Mouse (Mus musculus) forelimb bud, embryonic 11.5 days (tissue): Measurements from ENCODE around the gene Frrs1l.

Source experiments
- DNase-seq: peaks from one replicate; pipeline ENCODE4 v3.0.0-alpha.2; 2012; ENCODE audit warnings: low read depth, low spot score

Frrs1l gene

DNA sequence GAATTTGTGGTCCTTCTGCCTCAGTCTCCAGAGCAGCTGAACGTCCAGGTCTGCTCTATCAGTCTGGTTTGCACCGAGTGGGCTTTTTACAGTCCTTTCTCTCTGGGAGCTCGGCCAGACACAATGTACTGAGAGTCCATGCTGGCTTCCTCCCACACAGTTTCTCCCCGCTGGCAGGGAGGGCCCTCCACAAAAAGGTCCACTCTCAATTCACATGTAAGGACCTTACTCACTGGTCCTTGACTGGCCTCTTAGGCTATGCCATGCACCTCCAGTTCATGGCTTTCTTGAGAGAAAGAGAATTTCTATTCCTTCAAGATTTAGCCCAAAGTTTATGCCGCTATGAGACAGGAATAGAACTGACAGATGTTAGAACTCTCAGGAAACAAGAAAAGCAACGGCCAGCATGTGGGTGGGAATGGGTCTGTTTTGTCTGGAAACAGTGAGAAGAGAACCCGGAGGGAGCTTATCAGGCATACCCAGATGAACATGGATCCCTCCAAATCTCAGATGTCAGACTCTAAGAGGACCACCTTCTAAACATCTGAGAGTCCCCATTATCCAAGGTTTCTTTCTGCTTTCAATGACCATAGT is 24.5 kb downstream of the Frrs1l start:
- DNase-seq: no peak

DNA sequence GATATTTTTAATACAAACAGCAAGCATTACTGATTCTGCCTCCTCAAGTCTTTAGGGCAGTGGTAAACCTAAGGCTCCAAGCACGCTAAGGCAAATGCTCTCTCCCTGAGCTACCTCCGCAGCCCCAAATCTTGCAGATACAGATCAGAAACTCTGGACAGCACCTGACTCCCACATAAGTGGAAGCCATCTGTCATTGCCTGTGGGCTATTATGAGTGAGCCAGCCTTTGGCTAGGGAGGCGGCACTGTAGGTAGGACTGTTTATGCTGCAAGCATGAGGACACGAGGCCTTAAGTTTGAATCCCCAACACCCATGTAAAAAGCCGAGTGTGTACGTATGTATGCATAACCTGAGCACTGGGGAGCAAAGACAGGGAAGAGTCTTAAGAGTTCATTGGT is 26.5 kb downstream of the Frrs1l start:
- DNase-seq: no peak

DNA sequence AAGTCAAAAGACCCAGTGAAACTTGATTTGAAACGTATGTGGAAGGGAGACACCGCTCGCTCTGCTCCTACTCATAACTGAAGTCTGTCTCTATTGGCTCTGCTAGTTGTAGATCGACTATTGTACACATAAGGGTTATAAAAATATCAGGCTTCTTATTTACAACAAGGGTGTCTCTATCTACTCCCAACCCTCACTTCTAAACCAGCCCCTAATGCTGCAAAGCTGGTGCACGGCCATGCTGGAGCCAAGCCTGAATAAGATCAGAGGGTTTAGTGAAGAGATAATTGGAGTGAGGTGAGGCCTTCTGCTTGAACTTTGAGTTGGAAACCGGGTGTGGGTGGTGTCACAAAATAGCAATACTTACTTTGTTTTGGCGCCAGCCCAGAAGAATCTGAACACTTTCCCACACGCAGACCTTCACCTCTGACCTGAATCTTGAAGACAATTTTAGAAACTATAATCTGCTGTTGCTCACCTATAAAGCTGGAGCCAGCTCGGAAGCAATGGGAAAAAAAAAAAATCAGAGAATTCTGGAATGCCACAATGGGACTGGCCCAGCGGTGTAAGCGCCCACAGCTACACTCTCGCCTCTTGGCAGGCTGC is 28.8 kb downstream of the Frrs1l start:
- no peak for DNase-seq

DNA sequence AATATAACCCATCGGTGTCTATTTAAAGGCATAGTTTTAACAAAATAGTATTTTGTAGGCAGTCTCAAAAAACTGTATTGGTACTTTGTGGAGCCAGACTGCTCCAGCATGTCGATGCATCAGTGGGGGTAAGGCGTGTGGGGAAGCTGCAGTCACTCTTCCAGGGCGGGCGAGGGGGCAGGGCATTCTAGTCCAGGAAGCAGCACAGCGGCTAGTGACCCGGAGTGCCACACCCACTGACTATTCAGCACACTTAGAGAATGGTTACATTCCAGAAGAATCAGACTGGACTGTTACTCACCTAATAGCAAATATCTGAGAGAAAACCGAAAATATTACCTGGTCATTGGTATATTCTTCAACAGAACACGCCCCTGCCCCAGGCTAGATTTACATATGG is 32.7 kb downstream of the Frrs1l start:
- DNase-seq: no peak

DNA sequence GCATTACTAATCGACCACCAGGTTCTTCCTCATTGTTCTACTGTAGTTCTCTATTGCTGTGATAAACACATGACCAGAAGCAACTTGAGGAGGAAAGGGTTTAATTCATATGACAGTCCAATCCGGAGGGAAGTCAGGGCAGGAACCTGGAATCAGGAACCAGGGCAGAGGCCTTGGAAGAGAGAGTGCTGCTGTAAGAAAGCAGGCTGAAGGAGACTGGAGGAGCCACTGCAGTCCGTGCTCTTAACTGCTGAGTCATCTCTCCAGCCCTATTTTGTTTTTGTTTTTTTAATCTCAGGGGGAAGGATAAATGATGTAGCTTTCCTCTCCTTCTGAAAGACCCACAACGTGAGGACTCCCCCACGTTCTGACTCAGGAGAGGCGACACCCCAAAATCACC is 37.0 kb downstream of the Frrs1l start:
- no peak for DNase-seq

DNA sequence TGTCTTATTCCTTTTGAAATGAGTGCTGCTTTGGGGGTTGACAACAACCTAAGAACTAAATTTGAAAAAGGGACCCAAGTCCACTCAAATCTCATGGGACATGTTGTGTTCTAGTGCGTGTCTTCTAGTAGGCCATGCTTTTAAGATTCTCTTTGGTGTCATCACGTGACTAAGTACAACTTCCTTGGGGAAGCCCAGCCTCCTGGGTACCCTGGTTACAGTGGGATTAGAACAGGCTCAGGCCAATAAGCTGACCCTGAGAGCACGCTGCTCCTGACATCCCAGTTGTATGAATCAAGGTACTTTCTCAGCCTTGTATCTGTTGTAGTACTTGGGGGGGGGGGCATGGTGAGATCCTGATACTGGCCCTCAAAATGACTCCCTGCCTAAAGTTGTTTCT is 38.5 kb downstream of the Frrs1l start:
- no peak for DNase-seq

DNA sequence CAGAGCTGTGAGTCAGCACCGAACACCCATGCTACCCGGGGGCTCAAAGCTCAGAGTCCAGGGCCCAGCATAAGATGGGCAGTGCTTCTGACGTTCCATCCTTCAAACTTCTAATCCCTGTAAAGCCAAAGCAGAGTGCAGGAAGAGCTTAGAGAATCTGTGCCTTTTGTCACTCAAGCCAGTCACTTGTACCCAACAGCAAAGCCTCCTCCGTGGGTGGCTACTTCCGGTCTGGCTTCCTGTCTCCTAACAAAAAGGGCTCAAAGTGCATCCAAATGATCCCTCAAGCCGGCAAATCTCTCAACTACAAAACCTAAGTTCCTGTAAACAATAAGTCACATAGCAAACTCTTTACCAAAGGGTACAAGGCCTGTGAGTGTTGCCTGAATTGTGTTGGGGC is 40.7 kb downstream of the Frrs1l start:
- no peak for DNase-seq

DNA sequence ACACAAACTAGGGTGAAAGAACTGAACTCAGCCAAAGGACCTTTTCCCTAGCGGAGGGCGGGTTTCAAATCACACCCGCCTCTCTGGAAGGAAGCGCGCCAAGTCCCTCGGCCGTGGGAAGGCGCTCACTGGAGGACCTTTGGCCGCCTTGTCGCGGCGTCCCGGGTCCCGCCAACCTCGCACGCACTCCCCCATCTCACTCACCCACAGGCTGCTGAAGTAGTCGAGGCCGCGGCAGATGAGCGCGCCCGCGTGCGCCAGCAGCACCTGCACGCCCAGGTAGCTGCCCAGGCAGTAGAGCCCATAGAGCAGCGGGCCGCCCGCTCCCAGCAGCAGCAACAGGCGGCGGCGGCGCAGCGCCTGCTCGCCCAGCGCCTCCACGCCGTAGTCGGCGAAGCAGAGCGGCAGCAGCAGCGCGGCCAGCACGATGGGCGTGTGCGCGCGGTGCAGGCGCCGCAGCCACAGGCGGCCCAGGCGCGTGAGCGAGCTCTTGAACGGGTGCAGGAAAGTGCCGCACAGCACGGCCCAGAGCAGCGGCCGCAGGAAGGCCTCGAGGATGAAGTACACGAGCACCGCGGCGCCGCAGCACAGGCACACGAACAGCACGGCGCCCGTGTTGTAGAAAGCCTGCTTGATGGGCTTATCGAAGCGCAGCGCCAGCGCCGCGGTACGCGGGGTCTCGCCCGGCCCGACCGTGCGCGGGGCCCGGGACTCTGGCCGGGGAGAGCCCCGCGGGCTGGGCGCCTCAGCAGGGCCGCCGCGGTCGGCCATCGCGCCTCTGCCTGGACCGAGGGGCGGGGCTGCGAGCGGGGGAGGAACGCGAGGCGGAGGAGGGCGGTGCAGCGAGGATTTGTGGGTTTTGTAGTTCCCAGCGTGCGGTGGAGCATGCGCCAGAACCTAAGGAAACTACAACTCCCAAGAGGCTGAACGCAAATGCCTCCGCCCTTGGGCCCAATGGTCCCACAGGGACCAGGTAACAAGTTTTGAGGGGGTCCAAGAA is 43.2 kb downstream of the Frrs1l start, which contains the start of gene Tmem245:
Gene Tmem245, minus strand, starts transcription at position 797 of the 1,000 bp plus-strand sequence.
- peak; percentile 97 for DNase-seq

DNA sequence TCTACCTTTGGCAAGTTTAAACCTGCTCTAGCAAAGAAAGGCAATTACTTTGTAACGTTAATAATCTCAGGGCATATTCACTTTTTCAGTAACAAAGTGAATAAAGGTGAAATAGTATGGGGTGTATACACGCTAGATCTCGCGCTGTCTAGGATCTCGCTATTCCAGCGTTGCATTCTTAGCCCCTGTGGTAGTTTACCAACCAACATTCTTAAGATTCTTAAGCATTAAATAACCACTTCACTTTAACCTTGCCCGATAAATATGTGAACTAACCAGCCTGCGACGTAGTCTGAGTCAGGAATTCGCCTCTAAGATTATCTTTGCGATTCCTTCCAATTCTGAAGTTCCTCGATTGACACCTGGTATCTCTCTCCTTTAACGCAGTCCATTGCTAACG is 44.0 kb downstream of the Frrs1l start:
- DNase-seq: peak; percentile 46

DNA sequence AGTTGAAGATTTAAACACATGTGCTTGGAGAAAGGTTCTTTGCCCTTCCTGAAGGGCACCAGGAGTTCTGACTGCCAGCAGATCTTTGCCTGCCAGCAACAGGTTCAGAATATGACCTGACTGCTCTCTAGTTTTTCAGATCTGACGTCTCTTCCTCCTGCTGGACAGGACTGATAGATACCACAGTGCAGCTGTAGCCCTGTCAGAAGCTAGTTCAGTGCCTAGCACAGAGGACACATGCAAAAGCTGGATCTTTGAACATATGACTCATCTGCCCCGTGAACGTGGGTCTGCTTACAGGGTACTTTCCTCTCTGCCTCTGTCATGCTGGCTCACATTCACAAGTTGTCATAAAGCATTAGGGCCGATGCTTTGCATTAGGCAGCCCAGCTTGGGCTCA is 45.9 kb downstream of the Frrs1l start:
- DNase-seq: no peak

DNA sequence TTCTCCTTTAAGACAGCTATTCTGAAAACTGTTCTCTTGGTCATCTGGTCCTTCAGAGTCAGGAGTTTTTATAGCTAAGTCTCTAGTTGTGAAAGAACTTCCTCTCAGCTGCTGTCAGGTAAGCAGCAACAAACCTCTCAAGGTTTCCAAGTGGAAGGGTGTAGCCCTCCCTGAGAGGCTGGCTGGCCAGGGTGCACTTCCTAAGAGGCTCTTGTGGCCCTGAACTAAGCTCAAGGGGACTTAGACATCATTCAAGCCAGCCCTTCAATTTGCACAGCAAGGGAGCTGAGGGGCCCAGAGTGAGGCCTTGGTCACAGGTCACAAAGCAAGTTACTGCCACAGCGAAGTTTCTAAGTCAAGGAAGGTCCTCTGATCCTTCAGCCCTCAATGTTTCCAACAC is 46.9 kb downstream of the Frrs1l start:
- no peak for DNase-seq

DNA sequence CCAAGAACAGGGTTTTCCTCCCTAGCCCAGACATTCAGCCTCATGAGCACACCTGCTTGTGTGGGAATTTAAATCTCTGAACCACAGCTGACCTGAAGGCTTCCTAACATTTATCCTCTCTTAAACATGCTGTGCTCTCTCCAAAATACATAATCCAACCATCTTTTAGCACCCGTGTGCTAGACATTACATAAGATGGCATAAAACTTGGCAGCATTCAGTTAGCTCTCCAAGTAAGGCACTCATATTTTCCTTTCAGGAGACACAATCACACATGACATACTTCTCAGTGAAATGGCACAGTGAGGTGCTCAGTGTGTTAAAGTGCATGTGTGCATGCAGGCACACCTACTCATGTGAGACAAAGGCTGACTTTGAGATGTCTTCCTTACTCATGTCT is 47.6 kb downstream of the Frrs1l start:
- DNase-seq: no peak

DNA sequence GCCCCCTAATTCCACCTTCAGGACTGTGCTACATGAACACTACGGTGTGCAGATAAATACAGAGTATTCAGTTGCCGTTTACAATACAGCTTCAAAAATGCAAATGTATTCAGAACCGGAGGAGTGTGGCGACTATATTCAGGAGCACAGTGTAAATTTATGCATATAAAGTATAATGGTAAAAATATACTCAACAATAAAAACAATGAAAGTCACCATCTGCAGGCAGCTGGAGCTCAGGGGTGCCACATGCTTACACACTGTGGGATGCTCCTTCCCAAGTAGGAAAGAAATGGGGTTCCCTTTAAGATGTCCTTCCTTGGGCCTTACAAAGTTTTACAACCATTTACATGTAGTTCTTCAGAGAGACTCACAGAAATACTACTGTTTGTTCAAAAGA is 48.7 kb downstream of the Frrs1l start:
- DNase-seq: no peak

DNA sequence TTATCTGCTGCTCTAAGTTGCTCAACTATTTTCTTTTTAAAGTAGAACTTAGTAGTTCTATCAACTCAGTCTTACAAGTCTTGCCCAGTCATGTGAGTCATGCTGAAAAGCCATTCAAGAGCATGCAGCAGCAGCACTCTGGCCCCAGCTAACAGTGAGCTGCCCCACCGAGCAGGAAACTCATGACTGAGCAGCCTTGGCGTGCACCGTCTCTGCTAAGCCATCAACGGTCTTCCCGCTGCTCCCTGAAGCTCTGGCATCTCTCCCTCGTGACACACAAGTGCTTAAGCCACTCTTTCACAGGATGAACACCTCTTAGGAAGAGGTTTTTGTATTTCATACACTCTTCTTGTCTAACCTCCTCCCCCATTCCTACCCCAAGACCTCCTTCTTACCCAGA is 53.1 kb downstream of the Frrs1l start:
- DNase-seq: no peak

DNA sequence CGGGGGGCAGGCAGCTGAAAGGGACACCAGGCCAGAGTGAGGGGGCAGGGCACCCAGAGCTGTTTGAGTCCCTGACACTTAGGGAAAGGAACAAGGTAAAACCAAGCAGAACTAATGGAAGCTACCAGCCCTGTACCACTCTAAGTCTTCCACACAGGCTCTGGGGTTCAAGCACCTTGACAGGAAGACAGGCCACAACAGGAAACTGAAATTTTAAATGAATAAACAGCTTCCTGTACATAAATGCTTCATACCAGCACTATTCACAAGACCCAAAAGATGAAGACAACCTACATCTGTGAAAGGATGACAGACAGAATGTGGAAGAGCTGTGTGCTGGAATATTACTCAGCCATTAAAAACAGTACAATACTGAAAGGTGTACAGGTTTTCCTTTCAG is 54.9 kb downstream of the Frrs1l start:
- DNase-seq: no peak

DNA sequence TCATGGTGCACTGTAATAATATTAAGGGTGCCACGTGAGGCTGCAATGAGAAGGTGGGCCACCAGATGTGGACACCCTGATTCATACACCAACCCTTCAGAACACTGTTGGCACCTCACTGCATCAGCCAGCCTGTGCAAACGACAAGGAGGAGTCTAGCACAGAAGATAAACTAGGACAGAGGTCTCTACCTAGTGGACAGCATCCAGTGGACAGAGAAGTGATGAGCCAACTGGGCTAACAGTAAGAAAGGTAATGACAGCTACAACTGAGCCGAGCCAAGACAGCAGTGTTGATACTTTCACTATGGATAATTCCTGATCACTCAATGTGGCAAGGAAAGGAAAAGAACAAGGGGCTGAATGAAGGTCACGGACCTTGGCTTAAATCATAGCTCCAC is 57.0 kb downstream of the Frrs1l start:
- DNase-seq: no peak

DNA sequence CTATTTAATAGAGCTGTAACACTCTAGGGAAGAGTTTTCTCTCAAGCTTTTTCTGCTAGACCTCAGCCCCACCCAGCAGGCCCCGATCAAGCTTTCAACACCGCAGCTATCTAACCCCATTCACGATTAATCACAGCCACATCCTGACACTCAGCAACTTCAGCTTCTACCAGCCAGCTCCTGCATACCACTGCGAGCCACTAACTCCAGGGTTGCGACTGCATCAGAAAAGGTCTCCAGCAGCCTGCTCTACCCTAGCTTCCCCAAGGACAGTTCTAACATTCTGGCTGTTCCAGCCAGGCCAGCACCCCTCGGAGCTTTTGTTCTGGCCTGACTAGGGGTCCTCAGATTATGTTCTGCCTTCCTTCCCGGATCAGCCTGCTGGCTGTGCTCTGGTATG is 58.1 kb downstream of the Frrs1l start:
- no peak for DNase-seq

DNA sequence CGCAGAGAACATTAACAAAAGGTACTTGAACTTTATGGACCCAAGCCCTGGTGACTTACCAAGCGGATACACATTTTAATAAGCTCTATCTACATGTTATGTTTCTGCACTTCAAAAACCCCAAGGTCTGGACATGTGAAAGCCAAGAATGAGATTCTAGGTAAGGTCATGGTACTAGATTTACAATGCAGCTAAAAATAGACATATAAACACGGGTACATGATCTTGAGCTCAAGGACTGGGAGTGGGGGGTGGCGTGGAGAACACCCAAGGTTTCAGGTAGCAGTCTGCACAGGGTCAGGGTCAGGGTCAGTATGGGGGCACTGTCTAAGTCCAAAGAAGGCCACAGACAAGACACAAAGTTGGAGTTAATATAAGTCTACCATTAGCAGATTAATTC is 59.9 kb downstream of the Frrs1l start:
- DNase-seq: no peak

DNA sequence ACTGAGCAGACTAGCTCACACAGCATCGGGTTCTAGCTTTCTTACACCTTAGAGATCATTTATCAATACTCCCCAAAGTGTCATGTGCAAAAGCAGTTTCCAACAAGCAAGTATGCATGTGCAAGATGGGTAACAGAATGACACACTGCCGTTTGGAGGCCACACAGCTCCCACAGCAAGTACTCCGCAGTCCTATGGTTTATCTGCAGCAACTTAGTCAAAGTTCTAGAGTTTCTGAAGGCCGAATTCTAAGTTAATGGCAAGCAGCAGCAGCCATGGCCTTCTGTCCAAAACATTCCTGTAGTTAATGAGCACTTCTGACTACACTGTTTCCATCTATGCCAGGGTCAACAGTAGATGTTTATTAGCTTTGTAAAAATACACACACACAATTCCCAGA is 63.2 kb downstream of the Frrs1l start:
- no peak for DNase-seq

DNA sequence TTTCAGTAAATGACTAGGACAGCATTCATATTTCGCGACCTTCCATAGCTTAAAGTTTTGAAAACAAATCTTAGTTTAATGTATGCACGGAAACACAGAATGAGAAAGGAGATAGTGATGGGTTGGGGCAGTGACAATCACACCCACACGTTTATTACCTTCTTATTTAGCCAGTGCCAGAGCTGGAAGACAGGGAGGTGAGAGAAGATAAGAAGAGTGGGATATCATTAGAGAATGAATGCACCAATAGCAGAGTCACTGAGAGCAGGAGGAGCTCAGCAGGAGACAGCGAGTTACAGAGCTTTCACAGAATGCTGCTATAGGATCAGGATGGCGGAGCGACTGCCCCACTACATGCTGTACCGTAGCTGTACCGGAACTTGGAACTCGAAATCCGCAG is 68.0 kb downstream of the Frrs1l start:
- DNase-seq: no peak

DNA sequence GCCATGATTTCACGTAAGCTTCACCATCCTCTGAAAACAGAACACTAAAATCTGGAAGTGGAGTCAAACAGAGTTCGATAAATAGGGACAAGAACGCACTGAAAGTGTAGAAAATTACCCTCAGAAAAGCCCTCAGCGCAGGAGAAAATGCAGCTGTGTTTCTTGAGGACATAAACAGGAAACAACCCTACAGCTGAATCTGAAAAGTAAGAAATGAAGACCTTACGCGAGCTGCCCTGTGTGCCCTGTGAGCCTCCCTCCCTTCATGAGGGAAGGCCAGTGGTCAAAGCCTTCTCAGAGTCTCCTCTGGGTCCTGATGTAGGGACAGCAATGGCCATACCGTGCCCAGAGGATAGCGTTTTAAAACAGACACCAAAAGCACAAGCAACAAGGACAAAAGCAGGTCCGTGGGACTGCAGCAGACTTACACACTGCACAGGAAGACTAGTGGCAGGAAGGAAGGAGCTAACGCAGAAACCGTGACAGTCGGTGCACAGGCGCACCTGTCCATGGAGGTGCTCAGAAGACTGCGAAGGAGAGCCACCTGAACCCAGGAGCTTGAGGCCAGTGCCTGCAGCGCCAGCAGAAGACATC is 74.4 kb downstream of the Frrs1l start:
- DNase-seq: no peak

DNA sequence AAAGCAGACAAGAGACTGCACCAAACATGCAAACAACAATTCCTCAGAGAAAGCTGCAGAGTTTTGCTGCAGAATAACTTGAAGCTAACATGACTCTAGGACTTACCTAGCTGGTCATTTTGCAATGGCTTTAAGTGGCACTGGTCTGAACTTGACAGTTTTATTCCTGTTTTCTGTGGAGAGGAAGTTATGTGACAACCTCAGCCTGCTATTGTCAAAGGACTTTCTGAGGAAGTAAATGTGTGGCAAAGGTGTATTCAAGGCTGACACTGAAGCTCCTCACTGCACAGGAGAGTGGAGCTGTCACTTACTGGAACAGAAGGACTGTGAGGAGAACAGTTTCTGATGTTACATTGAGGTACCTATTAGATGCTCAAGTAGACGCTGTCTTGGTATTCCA is 75.4 kb downstream of the Frrs1l start:
- DNase-seq: no peak
